Mouse (Mus musculus): ENCODE data around the gene Cdx4. TPM values are rescaled to one million over a fixed set of nuclear protein-coding genes. Genes with fewer than 3 reads are reported as not detected.

Gene Cdx4
- polyA plus RNA-seq, 2 experiments = not detected

- no peak overlapping the region for H3K9ac ChIP-seq (replicated peaks)
- no peaks in the 10 kb centered on the region for H3K4me1 ChIP-seq (replicated peaks; ENCODE audit: control insufficient read depth in 2 of 2, insufficient read depth in 2 of 2, low read length in 1 of 2)
- TF ChIP-seq EP300 (IDR thresholded peaks at IDR 0.05; ENCODE audit: low read depth) (no peak), CTCF (IDR thresholded peaks at IDR 0.05; ENCODE audit: low read depth) (no peak)
- H3K4me2 ChIP-seq (ENCODE audit: low read depth) = no peak overlapping the region
- ATAC-seq (ENCODE audit: insufficient read depth) (no peak), DNase-seq (ENCODE audit: low read depth in 3 of 3, low spot score in 3 of 3) (no peak)
- 33% methylated on average over 3 of the region's 3 CpGs for WGBS (ENCODE audit: insufficient replicate concordance)
- no peak overlapping the region for H3K27ac ChIP-seq
- H3K36me3 ChIP-seq (replicated peaks; ENCODE audit: control insufficient read depth, insufficient read depth, low read depth) = no peaks in the 10 kb centered on the region
- no peak overlapping the region for H3K4me3 ChIP-seq (ENCODE audit: insufficient read depth in 1 of 2, low read depth in 2 of 2, low read length in 2 of 2)
- peaks cover 22% of the 10 kb centered on the region for H3K27me3 ChIP-seq (ENCODE audit: control insufficient read depth, insufficient read depth, low read length)
- H3K9me3 ChIP-seq (ENCODE audit: control insufficient read depth, low read length) = no peaks in the 10 kb centered on the region
Measured at GRCm38 (mm10) chrX:103325900-103326299, 4.7 kb downstream of the Cdx4 start.

GRCm38 (mm10) chrX:103329386-103329785 lies 8.2 kb downstream of the Cdx4 start:
- Histone ChIP-seq H3K27ac (no peak overlapping the region), H3K4me2 (ENCODE audit: low read depth) (no peak overlapping the region), H3K9ac (replicated peaks) (no peak overlapping the region), H3K9me3 (ENCODE audit: control insufficient read depth, low read length) (no peaks in the 10 kb centered on the region), H3K4me1 (replicated peaks; ENCODE audit: control insufficient read depth in 2 of 2, insufficient read depth in 2 of 2, low read length in 1 of 2) (no peaks in the 10 kb centered on the region), H3K4me3 (ENCODE audit: insufficient read depth in 1 of 2, low read depth in 2 of 2, low read length in 2 of 2) (no peak overlapping the region), H3K36me3 (replicated peaks; ENCODE audit: control insufficient read depth, insufficient read depth, low read depth) (no peaks in the 10 kb centered on the region), H3K27me3 (ENCODE audit: control insufficient read depth, insufficient read depth, low read length) (no peaks in the 10 kb centered on the region; the same call in 1 of the 2 replicates)
- 53% methylated on average over 8 of the region's 8 CpGs for WGBS (ENCODE audit: insufficient replicate concordance)
- no peak for DNase-seq (ENCODE audit: low read depth in 3 of 3, low spot score in 3 of 3)
- TF ChIP-seq EP300 (IDR thresholded peaks at IDR 0.05; ENCODE audit: low read depth) (no peak), CTCF (IDR thresholded peaks at IDR 0.05; ENCODE audit: low read depth) (no peak)
- no peak for ATAC-seq (ENCODE audit: insufficient read depth)

- no peaks in the 10 kb centered on the region for H3K36me3 ChIP-seq (replicated peaks; ENCODE audit: control insufficient read depth, insufficient read depth, low read depth)
- no peak for ATAC-seq (ENCODE audit: insufficient read depth)
- no peaks in the 10 kb centered on the region for H3K9me3 ChIP-seq (ENCODE audit: control insufficient read depth, low read length)
- no peak for TF ChIP-seq EP300 (IDR thresholded peaks at IDR 0.05; ENCODE audit: low read depth)
- no peak for TF ChIP-seq CTCF (IDR thresholded peaks at IDR 0.05; ENCODE audit: low read depth)
- no peak overlapping the region for H3K27ac ChIP-seq
- WGBS (ENCODE audit: insufficient replicate concordance) = 36% methylated on average over 5 of the region's 5 CpGs
- no peaks in the 10 kb centered on the region for H3K4me1 ChIP-seq (replicated peaks; ENCODE audit: control insufficient read depth in 2 of 2, insufficient read depth in 2 of 2, low read length in 1 of 2)
- H3K4me2 ChIP-seq (ENCODE audit: low read depth) = no peak overlapping the region
- DNase-seq (ENCODE audit: low read depth in 3 of 3, low spot score in 3 of 3) = no peak
- no peak overlapping the region for H3K9ac ChIP-seq (replicated peaks)
- no peak overlapping the region for H3K4me3 ChIP-seq (ENCODE audit: insufficient read depth in 1 of 2, low read depth in 2 of 2, low read length in 2 of 2)
- H3K27me3 ChIP-seq (ENCODE audit: control insufficient read depth, insufficient read depth, low read length) = no peaks in the 10 kb centered on the region
Measured at GRCm38 (mm10) chrX:103331125-103331858, 10.1 kb downstream of the Cdx4 start.

GRCm38 (mm10) chrX:103341369-103342113 lies 20.3 kb downstream of the Cdx4 start:
- no peak for ATAC-seq (ENCODE audit: insufficient read depth)
- Histone ChIP-seq H3K27ac (no peak overlapping the region), H3K9me3 (ENCODE audit: control insufficient read depth, low read length) (no peaks in the 10 kb centered on the region), H3K4me3 (ENCODE audit: insufficient read depth in 1 of 2, low read depth in 2 of 2, low read length in 2 of 2) (no peak overlapping the region), H3K9ac (replicated peaks) (no peak overlapping the region), H3K27me3 (ENCODE audit: control insufficient read depth, insufficient read depth, low read length) (no peaks in the 10 kb centered on the region), H3K4me2 (ENCODE audit: low read depth) (no peak overlapping the region), H3K4me1 (replicated peaks; ENCODE audit: control insufficient read depth in 2 of 2, insufficient read depth in 2 of 2, low read length in 1 of 2) (no peaks in the 10 kb centered on the region), H3K36me3 (replicated peaks; ENCODE audit: control insufficient read depth, insufficient read depth, low read depth) (no peaks in the 10 kb centered on the region)
- WGBS (ENCODE audit: insufficient replicate concordance) = 66% methylated on average over 3 of the region's 3 CpGs
- no peak for DNase-seq (ENCODE audit: low read depth in 3 of 3, low spot score in 3 of 3)
- TF ChIP-seq CTCF (IDR thresholded peaks at IDR 0.05; ENCODE audit: low read depth) (no peak), EP300 (IDR thresholded peaks at IDR 0.05; ENCODE audit: low read depth) (no peak)

GRCm38 (mm10) chrX:103355784-103356183 lies 34.6 kb downstream of the Cdx4 start:
- no peaks in the 10 kb centered on the region for H3K9me3 ChIP-seq (ENCODE audit: control insufficient read depth, low read length)
- no peaks in the 10 kb centered on the region for H3K36me3 ChIP-seq (replicated peaks; ENCODE audit: control insufficient read depth, insufficient read depth, low read depth)
- H3K4me2 ChIP-seq (ENCODE audit: low read depth) = peak overlapping the region; percentile 49; the same call in 1 of the 2 replicates
- no peaks in the 10 kb centered on the region for H3K4me1 ChIP-seq (replicated peaks; ENCODE audit: control insufficient read depth in 2 of 2, insufficient read depth in 2 of 2, low read length in 1 of 2)
- 48% methylated on average over 5 of the region's 5 CpGs for WGBS (ENCODE audit: insufficient replicate concordance)
- ATAC-seq (ENCODE audit: insufficient read depth) (no peak), DNase-seq (ENCODE audit: low read depth in 3 of 3, low spot score in 3 of 3) (no peak)
- TF ChIP-seq CTCF (IDR thresholded peaks at IDR 0.05; ENCODE audit: low read depth) = no peak
- TF ChIP-seq EP300 (IDR thresholded peaks at IDR 0.05; ENCODE audit: low read depth) = no peak
- H3K4me3 ChIP-seq (ENCODE audit: insufficient read depth in 1 of 2, low read depth in 2 of 2, low read length in 2 of 2) = peak overlapping the region in 1 of 2 experiments; percentile 6; a peak in 1 of 4 replicates
- H3K27me3 ChIP-seq (ENCODE audit: control insufficient read depth, insufficient read depth, low read length) = peaks cover 19% of the 10 kb centered on the region
- no peak overlapping the region for H3K9ac ChIP-seq (replicated peaks)
- no peak overlapping the region for H3K27ac ChIP-seq
